Mouse (Mus musculus) large intestine, adult 2 months (tissue): ENCODE data around the gene D17H6S53E. TPM values are rescaled to one million over a fixed set of nuclear protein-coding genes. Genes with fewer than 3 reads are reported as not detected.

Source experiments
- DNase-seq: peaks from one replicate; pipeline ENCODE4 v3.0.0-alpha.2; 2012; ENCODE audit warnings: low read depth, low spot score
- WGBS: fragments of 180-500 bp; shearing (Covaris S2); methylation state at CpG from one replicate; pipeline ENCODE4 v1.1.7; 2018; 5-methylcytosine and 5-hydroxymethylcytosine counted together
- polyA plus RNA-seq: library from polyadenylated mRNA; depleted of rRNA; stranded (reverse); fragments of >200 nt; gene quantifications from 2 replicates; pipeline ENCODE4 v1.2.3, GENCODE M21; 2012

D17H6S53E gene
- polyA plus RNA-seq, 1 experiment, result 11.7 TPM

DNA sequence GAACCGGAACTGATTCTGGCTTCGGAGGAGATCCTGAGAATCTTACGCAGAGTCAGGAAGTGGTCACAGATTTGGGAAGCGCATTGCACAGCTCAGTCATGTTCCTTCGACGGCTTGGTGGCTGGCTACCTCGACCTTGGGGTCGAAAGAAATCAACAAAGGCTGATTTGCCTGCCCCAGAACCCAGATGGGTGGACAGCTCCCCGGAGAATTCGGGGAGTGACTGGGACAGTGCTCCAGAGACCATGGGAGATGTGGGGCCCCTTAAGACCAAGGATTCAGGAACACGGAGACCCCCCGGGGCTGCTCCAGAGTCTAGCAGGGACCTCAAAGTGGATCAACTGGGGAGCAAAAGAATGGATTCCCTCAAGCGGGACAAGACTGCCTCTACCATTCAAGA is 844 bp downstream of the D17H6S53E start:
- DNase-seq, result no peak
- WGBS, result 40% methylated on average over 13 of the region's 13 CpGs

GRCm38 (mm10) chr17:35128996-35129395 is 2.8 kb downstream of the D17H6S53E start:
- 71% methylated on average over 11 of the region's 11 CpGs for WGBS
- DNase-seq, result no peak

- 86% methylated on average over 8 of the region's 8 CpGs for WGBS
- DNase-seq, result no peak
Observed at GRCm38 (mm10) chr17:35131038-35131437, 4.9 kb downstream of the D17H6S53E start.

GRCm38 (mm10) chr17:35131500-35132173 is 5.5 kb downstream of the D17H6S53E start, which contains the start of gene Apom:
Gene Apom, minus strand, starts transcription at chr17:35132050.
- 59% methylated on average over 15 of the region's 15 CpGs for WGBS
- DNase-seq, result no peak

DNA sequence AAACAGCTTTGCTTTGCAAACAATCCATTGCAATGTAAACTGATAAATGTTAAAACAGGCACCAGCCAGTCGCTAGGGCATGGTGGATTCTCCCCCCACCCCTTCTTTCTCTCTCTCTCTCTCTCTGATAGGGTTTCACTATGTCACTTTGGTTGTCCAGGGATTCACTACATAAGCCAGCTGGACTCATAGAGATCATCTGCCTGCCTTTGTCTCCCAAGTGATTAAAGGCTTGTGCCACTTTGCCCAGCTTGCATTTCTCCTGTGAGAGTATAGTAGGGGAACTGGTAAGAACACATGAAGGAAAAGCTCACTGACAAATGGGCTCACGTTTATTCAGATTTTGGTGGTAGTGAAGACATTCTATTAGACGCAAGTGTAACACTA is 6.0 kb downstream of the D17H6S53E start:
- no peak for DNase-seq
- WGBS, result 55% methylated on average over 3 of the region's 3 CpGs

GRCm38 (mm10) chr17:35133517-35133916 is 7.3 kb downstream of the D17H6S53E start:
- 93% methylated on average over 7 of the region's 7 CpGs for WGBS
- DNase-seq, result no peak

DNA sequence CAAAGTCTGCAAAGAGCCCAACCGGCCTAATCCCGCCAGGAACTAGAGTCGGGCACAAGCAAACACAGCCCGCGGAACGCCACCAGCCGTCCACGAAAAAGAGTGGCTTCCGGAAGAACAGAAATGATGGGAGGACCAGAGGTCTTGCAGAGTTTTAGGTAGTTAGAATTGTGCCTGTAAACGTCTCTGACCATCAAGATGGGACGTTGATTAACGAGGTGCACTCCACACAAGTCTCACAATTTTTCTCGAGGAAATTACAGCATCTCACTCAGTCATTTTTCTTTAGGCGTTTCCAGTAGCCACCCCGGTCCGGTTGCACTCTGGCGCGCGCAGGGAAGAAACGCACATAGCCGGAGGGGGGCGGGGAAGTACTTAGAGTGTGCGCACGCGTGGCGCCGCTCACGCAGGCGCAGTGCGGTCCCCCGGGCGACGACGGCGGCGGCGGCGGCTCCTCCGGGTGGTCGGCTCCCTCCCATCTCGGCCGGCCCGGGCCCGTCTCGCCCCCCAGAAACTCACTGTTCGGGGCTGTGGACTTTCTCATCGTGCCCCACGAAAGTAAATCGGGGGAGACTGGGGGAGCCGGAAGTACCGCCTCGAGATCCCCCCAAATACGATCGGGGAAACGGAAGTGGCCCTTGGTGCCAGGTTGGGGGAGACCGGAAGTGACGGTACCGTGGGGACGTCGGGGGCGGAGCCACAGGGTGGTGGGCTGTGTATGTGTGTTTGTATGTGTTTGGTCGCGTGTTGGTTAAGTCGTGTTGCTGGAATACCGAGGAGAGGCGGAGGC is 8.8 kb downstream of the D17H6S53E start, which contains the start of gene Bag6:
Bag6 (plus strand) TSS at position 378 of the 790 bp plus-strand sequence.
- DNase-seq, result no peak
- under 1% methylated on average over 66 of the region's 66 CpGs for whole genome bisulfite sequencing

DNA sequence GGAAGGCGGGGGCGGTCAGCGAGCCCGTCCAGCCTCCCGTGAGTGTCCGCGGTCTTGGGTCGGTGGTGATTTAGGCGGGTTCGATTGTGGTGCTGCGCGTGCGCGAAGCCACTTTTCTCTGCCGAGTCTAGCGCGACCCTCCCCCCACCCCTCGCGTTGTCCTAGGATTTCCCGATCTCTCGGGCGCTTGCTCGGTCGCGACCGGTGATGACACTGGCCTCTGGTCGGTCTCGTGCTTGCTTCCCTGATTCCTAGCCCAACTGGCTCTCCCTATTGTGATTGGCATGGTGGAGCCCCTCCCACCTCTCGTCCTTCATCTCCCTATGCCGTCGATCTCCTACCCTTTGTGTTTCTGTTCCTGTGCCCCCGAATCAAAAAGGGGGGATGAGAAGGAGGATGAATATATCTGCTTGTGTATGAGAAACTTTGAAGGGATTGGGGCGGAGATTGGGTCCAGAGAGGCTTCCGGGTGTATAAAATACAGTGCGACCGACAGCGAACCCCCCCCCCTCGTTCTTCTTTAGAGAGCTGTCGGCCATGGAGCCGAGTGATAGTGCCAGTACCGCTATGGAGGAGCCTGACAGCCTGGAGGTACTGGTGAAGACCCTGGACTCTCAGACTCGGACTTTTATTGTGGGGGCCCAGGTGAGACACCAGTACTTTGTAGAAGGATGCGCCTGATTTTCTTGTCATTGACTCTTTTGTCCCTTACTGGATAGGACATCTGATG is 9.6 kb downstream of the D17H6S53E start:
- no peak for DNase-seq
- WGBS, result under 1% methylated on average over 43 of the region's 43 CpGs

GRCm38 (mm10) chr17:35139269-35139668 is 13.1 kb downstream of the D17H6S53E start:
- DNase-seq, result no peak
- WGBS, result 90% methylated on average over 3 of the region's 3 CpGs

- no peak for DNase-seq
- 77% methylated on average over 16 of the region's 16 CpGs for WGBS
Observed at GRCm38 (mm10) chr17:35140490-35140996, 14.4 kb downstream of the D17H6S53E start.

- WGBS, result 76% methylated on average over 6 of the region's 6 CpGs
- DNase-seq, result no peak
Observed at GRCm38 (mm10) chr17:35141971-35142370, 15.8 kb downstream of the D17H6S53E start.

GRCm38 (mm10) chr17:35146139-35146538 is 20.0 kb downstream of the D17H6S53E start:
- 80% methylated on average over 5 of the region's 5 CpGs for WGBS

DNA sequence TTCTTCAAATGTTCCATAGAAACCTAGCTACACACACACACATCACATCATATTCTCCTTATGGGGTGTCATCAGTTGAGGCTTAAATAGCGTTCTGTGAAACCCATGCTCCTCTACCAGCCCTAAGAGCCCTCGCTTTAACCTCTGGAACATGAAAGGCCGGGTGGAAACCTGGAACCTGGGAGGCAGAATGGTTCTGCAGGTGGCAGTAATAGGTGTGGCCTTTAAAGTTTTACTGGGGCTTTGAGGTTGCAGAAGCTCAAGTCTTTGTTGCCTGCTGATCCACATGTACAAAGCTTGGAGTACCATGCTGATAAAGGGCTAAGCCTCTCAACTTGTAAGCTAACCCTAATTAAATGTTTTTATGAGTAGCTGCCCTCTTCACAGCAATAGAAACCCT is 21.2 kb downstream of the D17H6S53E start:
- 38% methylated on average over 3 of the region's 3 CpGs for WGBS
- no peak for DNase-seq

More at GRCm38 (mm10) chr17:35146139-35146538, 20.0 kb downstream of the D17H6S53E start:
- DNase-seq, result no peak

- 47% methylated on average over 5 of the region's 5 CpGs for WGBS
- no peak for DNase-seq
Observed at GRCm38 (mm10) chr17:35147922-35148639, 21.9 kb downstream of the D17H6S53E start.

GRCm38 (mm10) chr17:35152121-35152520 is 25.9 kb downstream of the D17H6S53E start:
- no peak for DNase-seq
- WGBS, result 77% methylated on average over 4 of the region's 4 CpGs

- DNase-seq, result no peak
- WGBS, result 84% methylated on average over 9 of the region's 9 CpGs
Observed at GRCm38 (mm10) chr17:35153077-35153476, 26.9 kb downstream of the D17H6S53E start.

GRCm38 (mm10) chr17:35153931-35154330 is 27.8 kb downstream of the D17H6S53E start:
- 72% methylated on average over 4 of the region's 4 CpGs for WGBS
- no peak for DNase-seq

DNA sequence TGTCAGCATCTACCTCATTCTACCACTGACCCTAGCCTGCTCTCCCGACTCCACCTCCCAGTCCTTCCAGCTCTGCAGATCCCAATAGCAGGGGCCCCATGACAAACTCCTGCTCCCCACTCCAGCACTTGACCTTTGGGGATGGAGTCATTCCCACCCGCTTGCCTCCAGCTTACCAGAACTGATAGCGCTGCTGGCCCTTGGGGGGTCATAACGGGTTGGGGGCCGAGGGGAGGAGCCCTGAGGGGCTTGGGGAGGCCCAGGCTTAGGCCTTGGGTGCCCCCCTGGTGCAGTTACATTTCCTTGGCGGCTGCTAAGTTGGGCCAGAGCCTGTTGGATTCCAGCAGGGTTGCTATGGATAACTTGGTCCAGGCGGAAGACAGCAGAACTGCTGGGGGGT is 28.4 kb downstream of the D17H6S53E start:
- no peak for DNase-seq
- 87% methylated on average over 7 of the region's 7 CpGs for WGBS

GRCm38 (mm10) chr17:35155451-35155850 is 29.3 kb downstream of the D17H6S53E start:
- 88% methylated on average over 12 of the region's 12 CpGs for WGBS
- no peak for DNase-seq
